Mouse (Mus musculus) neutrophil, adult 83 days (primary cell): ENCODE data around the gene Egfl8. TPM values are rescaled to one million over a fixed set of nuclear protein-coding genes. Genes with fewer than 3 reads are reported as not detected.

ENCODE experiments used
- total RNA-seq, 2 experiments: library from RNA; stranded (reverse); gene quantifications; one replicate each; pipeline ENCODE4 v1.2.4; 2023

Gene Egfl8
- 1 to 10 TPM; 5.0 to 5.5 TPM for total RNA-seq

DNA sequence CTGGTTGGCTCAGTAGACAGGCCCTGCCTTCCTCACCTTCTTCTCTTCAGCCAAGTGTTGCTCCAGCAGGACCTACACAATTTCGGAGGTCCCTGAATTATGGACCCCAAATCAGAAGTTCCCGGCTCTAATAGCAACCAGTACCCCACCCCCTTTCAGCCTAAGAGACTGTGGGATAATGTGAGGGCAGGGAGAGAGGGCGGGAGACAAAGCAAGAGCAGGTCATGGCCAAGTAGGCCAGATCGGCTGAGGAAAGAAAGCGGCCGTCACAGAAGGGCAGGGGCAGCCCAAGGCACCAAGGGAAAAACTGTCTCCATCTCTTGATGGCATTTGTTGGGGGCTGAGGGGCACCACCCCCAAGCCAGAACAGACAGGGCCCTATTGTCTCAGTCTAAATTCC lies at the start of gene Egfl8:
Egfl8 (minus strand) TSS at position 101 of the 400 bp plus-strand sequence.

DNA sequence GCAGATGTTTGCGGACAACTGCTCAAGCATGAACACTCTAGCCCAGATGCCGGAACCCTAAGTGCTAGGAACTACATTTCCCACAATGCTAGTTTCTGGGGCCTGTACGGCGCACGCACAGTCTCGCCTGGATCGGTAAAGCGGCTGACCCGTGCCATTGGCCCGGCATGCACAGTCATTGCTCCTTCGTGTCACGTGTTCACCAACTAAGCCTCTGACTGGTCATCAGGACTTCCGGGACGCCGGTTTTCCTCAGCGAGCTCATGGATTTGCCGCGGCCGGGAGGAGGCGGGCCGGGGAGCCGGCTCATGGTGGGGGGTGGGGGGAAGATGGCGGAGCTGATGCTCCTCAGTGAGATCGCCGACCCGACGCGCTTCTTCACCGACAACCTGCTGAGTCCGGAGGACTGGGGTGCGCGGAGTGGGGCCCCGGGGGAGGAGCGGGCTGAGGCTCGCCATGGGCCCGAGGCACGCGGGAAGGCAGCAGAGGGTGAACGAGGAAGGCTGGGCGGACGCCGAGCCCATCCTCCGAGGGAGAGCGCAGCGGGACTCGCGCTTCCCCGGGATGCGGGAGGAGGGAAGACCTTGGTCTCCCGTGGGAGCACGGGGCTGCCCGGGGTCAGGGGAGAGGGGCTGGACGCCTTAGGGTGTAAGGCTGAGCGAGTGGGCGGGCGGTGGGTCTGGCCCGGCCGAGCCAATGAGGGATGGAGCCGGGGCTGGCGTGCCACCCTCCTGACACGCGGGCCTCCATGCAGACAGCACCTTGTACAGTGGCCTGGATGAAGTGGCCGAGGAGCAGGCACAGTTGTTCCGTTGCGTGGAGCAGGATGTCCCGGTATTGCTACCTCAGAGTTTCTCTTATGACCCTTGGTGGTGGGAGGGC lies 31.4 kb upstream of the Egfl8 start, which contains the start of gene Atf6b:
Atf6b (plus strand) TSS at position 241 of the 882 bp plus-strand sequence.

GRCm38 (mm10) chr17:34644608-34645007 lies 28.8 kb upstream of the Egfl8 start, which contains the start of gene Fkbpl:
Gene Fkbpl, plus strand, starts transcription at chr17:34644764.

DNA sequence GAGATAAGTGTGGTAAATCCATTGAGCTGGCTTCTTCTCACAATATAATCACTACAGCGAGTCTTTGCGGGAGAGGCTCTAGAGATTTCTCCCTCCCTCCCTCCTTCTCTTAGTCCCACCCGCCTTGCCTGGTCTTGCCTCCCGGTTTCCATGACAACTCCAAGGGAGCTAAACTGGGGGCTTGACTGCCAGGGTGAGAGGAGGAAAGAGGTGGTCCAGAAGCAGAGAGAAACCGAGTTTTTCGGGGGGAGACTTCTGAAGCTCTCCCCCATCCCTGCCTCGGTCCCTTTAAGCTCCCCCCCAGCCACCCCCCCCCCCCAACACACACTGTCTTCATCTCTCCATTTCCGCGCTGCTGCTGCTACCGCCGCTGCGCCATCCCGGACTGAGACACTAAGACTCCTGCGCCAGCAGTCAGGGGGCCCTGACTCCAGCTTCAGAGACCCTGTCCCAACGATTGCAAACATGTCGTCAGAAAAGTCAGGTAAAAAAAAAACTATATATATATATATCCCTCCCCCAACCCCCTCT lies 13.5 kb upstream of the Egfl8 start, which contains the start of gene Prrt1:
Prrt1 (plus strand) TSS at position 313 of the 531 bp plus-strand sequence.

GRCm38 (mm10) chr17:34627943-34628643 lies 12.3 kb upstream of the Egfl8 start, which contains the start of gene Ppt2:
Gene Ppt2, minus strand, starts transcription at chr17:34628510.

GRCm38 (mm10) chr17:34604061-34604508 lies 11.7 kb downstream of the Egfl8 start, which contains the start of gene Agpat1:
Gene Agpat1, plus strand, starts transcription at chr17:34604262.

GRCm38 (mm10) chr17:34603375-34604060 lies 12.3 kb downstream of the Egfl8 start, which contains the start of gene Rnf5:
Gene Rnf5, minus strand, starts transcription at chr17:34603690.

DNA sequence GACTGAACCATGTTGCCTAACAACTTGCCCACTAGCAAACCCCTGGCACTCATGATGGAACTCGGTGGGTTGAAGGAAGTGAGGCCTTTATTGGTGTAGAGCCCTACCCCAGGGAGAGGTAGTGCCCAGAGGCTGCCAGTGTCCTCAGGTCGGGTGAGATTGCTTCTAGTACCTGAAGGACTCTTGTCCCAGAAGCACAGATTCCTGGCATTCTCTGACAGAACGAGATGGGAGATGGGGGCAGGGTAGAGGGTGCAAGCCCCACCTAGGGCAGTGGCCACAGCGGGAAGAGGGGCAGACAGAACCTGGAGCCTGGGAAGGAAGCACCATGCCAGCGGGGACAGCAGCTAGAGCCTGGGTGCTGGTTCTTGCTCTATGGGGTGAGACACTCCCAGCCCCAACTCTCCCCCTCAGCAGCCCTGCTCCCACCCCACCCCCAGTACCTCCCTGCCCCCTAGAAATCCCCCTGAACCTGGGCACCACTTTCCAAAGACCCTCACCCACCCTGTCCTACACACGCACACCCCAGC lies 18.1 kb downstream of the Egfl8 start, which contains the start of gene Ager:
Ager (plus strand) TSS at position 297 of the 530 bp plus-strand sequence.

DNA sequence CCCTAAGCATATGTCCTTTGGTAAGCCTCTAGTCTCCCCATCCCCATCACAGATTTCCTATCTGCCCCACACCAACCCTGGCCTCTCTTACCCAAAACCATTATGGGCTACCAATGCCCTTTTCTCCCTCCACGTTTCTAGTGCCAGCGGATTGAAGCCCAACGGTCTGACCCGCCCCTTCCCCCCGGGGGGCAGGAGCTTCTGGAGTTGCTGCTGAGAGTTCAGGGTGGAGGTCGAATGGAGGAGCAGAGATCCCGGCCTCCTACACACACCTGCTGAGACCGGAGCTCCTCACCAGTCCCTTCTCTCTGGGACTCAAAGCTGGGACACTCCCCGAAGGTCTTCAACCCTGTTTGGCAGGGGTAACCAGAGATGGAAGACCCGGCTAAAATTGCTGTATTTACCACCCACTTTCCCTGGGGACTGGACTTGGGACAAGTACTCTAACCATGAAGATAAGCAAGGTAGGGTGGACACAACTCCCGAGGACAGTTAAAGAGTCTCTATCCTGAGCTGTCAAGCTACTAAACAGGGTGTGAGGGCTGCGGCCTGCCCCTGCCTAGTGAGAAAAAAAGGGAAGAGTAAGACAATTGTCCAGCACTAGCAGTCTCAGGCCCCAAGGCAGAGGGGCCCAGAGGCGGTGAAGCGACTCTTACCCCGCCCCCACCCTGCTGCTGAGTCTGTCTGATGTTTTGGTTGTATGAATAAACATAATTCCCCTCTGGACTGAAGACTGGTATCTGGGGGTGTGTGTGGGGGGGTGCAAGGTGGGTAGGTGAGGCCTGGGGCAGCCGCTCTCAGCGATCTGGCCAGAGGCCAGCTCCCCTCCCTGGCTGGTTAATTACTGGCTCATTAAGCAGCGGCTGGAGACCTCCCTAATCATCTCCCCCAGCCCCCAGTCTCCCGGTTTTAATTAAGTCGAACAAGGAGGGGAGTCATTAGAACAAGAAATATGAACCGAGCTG lies 24.5 kb downstream of the Egfl8 start, which contains the start of gene Pbx2:
Pbx2 (plus strand) TSS at position 238 of the 965 bp plus-strand sequence.

DNA sequence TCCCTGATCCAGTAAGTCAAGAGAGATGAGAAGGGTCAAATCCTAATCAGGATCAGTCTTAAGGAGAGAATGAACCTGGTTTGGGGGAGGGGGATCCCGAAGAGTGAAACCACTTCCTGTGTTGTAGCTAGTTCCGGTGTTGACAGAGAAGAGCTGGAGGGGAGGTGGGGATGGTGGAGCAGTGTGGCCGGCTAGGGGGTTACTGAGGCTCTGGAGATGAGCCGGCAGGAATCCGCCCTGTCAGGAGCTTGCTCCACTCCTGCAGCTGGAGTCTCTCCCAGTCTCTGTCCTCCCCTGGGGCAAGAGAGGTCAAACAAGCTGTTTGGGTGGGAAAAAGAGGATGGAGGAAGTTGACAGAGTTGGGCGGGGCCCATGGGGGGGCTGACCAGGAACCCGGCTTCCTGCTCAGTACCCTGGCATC lies 26.1 kb downstream of the Egfl8 start, which contains the start of gene Gpsm3:
Gpsm3 (plus strand) TSS at position 126 of the 421 bp plus-strand sequence.

DNA sequence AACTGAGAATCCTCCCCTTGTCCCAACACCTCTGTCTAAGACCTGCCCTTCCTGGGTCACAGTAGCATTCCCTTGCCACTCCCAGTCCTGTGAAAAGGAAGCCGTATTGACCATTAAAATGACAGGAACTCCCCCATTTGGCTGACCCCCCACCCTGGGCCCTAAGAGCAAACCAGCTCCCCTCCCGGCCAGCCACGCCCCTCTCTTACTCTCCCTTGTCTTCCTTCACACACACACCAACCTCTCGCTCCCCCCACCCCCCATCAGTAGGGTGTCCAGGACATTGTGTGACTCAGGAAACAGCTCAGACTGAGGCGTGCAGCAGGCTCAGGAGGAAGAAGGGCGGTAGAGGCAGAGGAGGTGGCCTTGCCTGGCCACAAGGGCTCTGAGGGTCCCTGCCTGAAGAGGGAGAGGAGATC lies 51.8 kb downstream of the Egfl8 start, which contains the start of gene Notch4:
Notch4 (plus strand) TSS at position 266 of the 419 bp plus-strand sequence.

Other genes starting within 250 kb of the Egfl8 start
- not detected for gene Btnl1, start 238.8 kb downstream of the Egfl8 start, total RNA-seq
- gene BC051142, start 217.2 kb downstream of the Egfl8 start, total RNA-seq: not detected
- not detected for gene Btnl4, start 138.7 kb downstream of the Egfl8 start, total RNA-seq
- not detected for gene Btnl6, start 98.6 kb downstream of the Egfl8 start, total RNA-seq
- gene Notch4, start 51.7 kb downstream of the Egfl8 start, total RNA-seq: 1 to 10 TPM; 1.0 to 1.5 TPM
- 100 to 1,000 TPM; 376 to 393 TPM for gene Gpsm3, start 26.2 kb downstream of the Egfl8 start, total RNA-seq
- gene Pbx2, start 24.7 kb downstream of the Egfl8 start, total RNA-seq: 10 to 100 TPM; 94.8 to 99.9 TPM
- gene Ager, start 18.1 kb downstream of the Egfl8 start, total RNA-seq: 1 to 10 TPM; 5.8 to 7.0 TPM
- gene Rnf5, start 12.3 kb downstream of the Egfl8 start, total RNA-seq: 10 to 100 TPM; 38.2 to 39.0 TPM
- 10 to 100 TPM; 55.4 to 56.5 TPM for gene Agpat1, start 11.7 kb downstream of the Egfl8 start, total RNA-seq
- gene Ppt2, start 12.5 kb upstream of the Egfl8 start, total RNA-seq: 10 to 100 TPM; 42.1 to 43.5 TPM
- not detected for gene Prrt1, start 13.6 kb upstream of the Egfl8 start, total RNA-seq
- gene Fkbpl, start 28.8 kb upstream of the Egfl8 start, total RNA-seq: 10 to 100 TPM; 13.6 to 18.7 TPM
- 10 to 100 TPM; 59.5 to 60.4 TPM for gene Atf6b, start 31.2 kb upstream of the Egfl8 start, total RNA-seq
- gene Tnxb, start 54.6 kb upstream of the Egfl8 start, total RNA-seq: under 1 TPM; 0.04 to 0.07 TPM
- under 1 TPM; 0.29 to 0.59 TPM for gene C4b, start 127.9 kb upstream of the Egfl8 start, total RNA-seq
- not detected for gene Cyp21a1, start 188.6 kb upstream of the Egfl8 start, total RNA-seq
- gene Stk19, start 221.0 kb upstream of the Egfl8 start, total RNA-seq: 10 to 100 TPM; 34.1 to 39.4 TPM
- 10 to 100 TPM; 49.0 to 49.1 TPM for gene Dxo, start 221.0 kb upstream of the Egfl8 start, total RNA-seq
- gene Skiv2l, start 234.2 kb upstream of the Egfl8 start, total RNA-seq: 10 to 100 TPM; 66.2 to 72.1 TPM
- 10 to 100 TPM; 23.4 to 30.8 TPM for gene Nelfe, start 234.4 kb upstream of the Egfl8 start, total RNA-seq
- 1 to 10 TPM; 1.6 to 1.8 TPM for gene Cfb, start 246.5 kb upstream of the Egfl8 start, total RNA-seq